8 mouse cellular contexts compared by ENCODE assay signal in the genomic region with DNA sequence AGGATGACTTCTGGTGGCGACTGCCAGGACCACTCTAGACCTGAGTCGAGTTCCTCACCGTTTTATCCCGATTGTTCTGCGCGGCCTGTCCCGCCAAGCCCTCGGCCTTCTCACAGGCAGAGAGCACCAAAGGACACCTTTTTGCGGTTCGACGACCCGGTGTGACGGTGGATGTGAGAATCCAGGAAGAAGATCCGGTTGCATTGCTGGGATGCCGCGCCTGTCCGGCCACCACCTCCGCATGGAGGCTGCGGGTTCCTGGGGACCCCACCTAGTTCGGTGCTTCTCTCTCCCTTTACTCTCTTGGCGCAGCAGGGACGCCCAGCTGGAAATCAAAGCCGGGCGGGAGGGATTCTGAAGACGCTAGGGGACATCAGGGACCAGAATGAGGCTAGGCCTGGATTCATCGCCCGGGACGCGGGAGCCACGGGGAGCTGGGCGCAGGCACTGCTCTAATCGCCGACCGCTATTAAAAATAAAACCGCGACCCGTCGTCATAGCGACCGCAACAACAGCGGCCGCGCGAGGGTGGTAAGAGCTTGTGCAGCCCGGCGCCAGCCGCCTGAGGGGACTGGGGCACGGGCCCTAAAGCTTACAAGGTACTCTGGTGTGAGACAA. TPM values are rescaled to one million over a fixed set of nuclear protein-coding genes. Genes with fewer than 3 reads are reported as not detected.
DNase-seq lines count a peak whose midpoint lies in the region; ATAC-seq and TF ChIP-seq lines count a peak whose summit lies in the region.

A gene (minus strand): TSS at position 200 of the 618 bp plus-strand sequence.

- no peaks in the 10 kb centered on the region for H3K4me1 ChIP-seq in cortical plate, adult 2 months (ENCODE audit: control insufficient read depth, insufficient read depth, low read length)

- no peak for TF ChIP-seq CTCF in cortical plate, adult 2 months (IDR thresholded peaks at IDR 0.05; ENCODE audit: extremely low read depth, insufficient read depth, low read length)

- intact Hi-C loops in left cerebral cortex, postnatal 25 days (cut with DNase I): loop anchor here (5.0 kb wide), 1 partner anchor 180 kb away; no protein-coding TSS in a partner anchor

- peak within 1 kb of the TSS; percentile 35; the same call in 1 of the 2 replicates for H3K27ac ChIP-seq in cortical plate, adult 2 months (ENCODE audit: insufficient read depth, low read length)

- peak; percentile 36; the same call in 1 of the 2 replicates for ATAC-seq in megakaryocyte, adult 5-6 weeks (ENCODE audit: poor library complexity, severe bottlenecking)
- ATAC-seq in erythroid progenitor cell, adult 5-6 weeks (replicated peaks; ENCODE audit: low FRiP score, poor library complexity, severe bottlenecking): no peak

- peak within 1 kb of the TSS; percentile 90 for H3K4me3 ChIP-seq in cortical plate, adult 2 months (ENCODE audit: insufficient read depth, low read length)

- no peak for TF ChIP-seq POLR2A in cortical plate, adult 2 months (IDR thresholded peaks at IDR 0.05; ENCODE audit: extremely low read depth, insufficient read depth, low read length)

- peak; percentile 35 to 53 for DNase-seq in adrenal gland, adult 18-20 months (ENCODE audit: low spot score in 2 of 2)
- DNase-seq in gastrocnemius, postnatal 4 days (ENCODE audit: low spot score in 2 of 2): peak; percentile 49 to 73
- DNase-seq in induced T-regulatory cell, adult 2 months (ENCODE audit: low read depth): peak; percentile 16
- DNase-seq in left cerebral cortex, postnatal 25 days (ENCODE audit: low spot score in 2 of 2): peak in 1 of 2 experiments; percentile 59
- DNase-seq in right cerebral cortex, postnatal 14 days: peak; percentile 57

RNA-seq across cellular contexts. Expression of the gene that starts here (rescaled TPM):
- total RNA-seq in adrenal gland, adult 18-20 months (2021): 10 to 100 TPM; 24.6 to 34.8 TPM
- 29.4 and 30.0 TPM in 2 replicates for polyA plus RNA-seq in cortical plate, adult 2 months (2012; rRNA removed)
- 10 to 100 TPM; 39.3 to 39.7 TPM for total RNA-seq in gastrocnemius, postnatal 4 days (2021)
- 10 to 100 TPM; 52.5 to 54.9 TPM for total RNA-seq in left cerebral cortex, postnatal 25 days (2021)
- total RNA-seq in megakaryocyte, adult 5-6 weeks (2015): 0.13 and 0.75 TPM in 2 replicates
- total RNA-seq in megakaryocyte, adult 5-6 weeks (2017): 0.07 and 0.12 TPM in 2 replicates
- total RNA-seq in erythroid progenitor cell, adult 5-6 weeks (2015; ENCODE audit: low replicate concordance): not detected in 2 replicates
- 0.77 TPM in 1 of 2 replicates, not detected in the other for total RNA-seq in erythroid progenitor cell, adult 5-6 weeks (2017; ENCODE audit: low replicate concordance)

Comparison
In these comparisons a context has a peak if more than half of its experiments do, and no peak if none do; other contexts are left out.
1. RNA of the gene that starts here (total RNA-seq): 52.5 to 54.9 TPM in left cerebral cortex, postnatal 25 days, 39.3 to 39.7 TPM in gastrocnemius, postnatal 4 days and 24.6 to 34.8 TPM in adrenal gland, adult 18-20 months; 0.77 TPM in erythroid progenitor cell, adult 5-6 weeks and 0.07 to 0.75 TPM in megakaryocyte, adult 5-6 weeks; every median in the first group is over 10 times any median in the second.
2. Peak in ATAC-seq in megakaryocyte, adult 5-6 weeks; RNA of the gene not detected or under 1 TPM.